Mouse (Mus musculus): ENCODE results near the gene Gramd1b.

Gene Gramd1b

DNA sequence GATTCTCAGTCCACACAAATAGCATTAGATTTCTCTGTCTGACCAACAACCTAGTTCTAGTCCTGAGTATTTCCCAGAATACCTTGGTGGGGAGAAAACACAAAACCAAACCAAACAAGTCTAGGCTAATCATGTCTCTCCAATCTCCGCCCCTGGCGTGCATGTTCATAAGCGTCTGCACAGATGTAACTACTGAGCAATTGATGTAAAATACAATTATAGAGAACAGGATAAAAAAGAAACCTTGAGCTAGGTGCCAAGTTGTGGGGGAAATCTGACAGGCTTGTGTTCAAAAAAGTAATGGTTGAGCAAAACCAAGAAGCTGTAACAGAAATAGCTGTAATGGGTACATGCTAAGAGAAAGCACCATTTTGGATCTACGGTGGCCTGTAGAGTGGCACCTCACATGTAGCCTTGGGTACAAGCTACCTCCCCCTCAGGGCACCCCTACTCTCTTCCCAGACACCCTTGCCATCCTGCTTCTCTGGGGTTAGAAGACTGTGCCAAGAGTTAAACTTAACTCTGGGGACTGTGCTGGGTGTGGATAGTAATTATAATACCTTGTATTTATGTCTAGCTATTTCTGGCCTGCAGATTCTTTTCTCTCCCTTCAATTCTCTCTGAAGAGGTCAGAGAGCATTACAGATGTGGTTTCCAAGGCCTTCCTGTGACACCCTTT is 174.3 kb downstream of the Gramd1b start:
- no peak for DNase-seq

DNA sequence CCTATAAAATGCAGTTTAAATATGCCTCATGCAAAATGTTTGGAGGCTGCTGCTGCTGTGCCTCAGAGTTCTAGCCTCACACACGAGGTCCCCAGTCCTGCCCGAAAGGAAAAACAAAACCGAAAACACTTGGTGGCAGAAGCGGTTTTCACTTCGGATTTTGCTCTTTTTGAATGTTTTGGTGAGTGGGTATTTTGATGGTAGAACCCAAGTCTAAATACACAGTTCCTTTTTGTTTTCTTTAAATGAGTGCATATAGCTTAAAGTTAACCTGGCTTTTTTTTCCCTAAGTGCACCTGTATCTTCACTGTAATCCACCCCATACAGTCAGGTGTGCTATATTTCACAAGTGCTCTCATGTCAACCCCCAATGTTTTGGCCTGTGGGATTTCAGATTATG is 174.8 kb downstream of the Gramd1b start:
- no peak for DNase-seq

DNA sequence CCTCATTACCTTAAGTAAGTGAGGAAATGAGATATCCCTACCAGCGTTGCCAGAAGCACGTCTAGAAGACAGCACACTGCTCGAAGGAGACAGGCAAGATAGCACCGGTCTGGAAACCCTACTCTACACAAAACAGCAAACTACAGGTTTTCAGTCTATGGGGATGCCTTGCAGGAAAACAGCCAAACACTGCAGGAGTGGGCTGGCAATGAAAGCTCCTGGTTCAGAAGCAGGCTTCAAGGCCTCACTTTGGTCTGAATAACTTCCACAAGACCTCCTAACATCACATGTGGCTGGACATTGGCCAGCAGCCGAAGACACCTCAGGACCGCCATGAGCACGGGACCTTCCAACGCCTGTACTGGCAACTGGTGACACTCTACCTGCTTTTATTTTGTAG is 175.8 kb downstream of the Gramd1b start:
- no peak for DNase-seq

DNA sequence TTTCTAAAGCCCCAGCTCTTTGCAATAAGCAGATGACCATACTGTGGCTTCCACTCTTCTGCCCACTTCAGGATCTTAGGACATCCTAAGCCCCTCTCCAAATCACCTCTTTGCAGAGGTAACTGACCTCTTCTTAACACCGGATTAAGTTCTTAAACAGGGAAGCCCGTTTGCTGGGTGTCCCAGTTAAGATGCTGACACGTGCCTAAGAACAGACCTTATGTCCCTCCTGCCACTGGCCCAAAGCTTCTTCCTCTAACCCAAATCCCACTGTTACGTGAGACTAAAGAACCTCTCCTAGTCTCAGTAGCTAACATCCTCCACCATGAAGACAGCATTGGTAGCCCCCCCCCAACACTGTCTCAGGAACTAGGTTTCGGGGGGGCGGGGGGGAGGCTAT is 177.6 kb downstream of the Gramd1b start:
- DNase-seq = no peak

DNA sequence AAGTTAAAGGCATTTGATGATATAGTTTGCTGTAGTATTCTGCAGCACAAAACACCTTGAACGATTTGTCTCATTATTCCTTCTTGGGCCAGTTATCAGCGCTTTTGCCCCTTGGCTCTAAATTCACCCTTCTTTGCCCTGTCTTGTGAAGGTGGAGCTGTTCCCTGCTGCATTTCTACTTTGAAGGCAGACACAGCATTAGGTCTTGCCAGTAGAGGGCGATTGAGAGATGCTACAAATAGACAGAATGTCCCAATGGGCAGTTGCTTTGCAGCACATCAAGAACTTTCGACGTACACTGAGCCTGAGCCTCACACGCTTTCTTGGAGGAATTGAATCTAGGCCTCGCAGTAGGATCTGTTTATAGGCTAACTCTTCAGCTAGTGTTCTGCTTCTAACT is 180.5 kb downstream of the Gramd1b start:
- peak; percentile 80 for DNase-seq

DNA sequence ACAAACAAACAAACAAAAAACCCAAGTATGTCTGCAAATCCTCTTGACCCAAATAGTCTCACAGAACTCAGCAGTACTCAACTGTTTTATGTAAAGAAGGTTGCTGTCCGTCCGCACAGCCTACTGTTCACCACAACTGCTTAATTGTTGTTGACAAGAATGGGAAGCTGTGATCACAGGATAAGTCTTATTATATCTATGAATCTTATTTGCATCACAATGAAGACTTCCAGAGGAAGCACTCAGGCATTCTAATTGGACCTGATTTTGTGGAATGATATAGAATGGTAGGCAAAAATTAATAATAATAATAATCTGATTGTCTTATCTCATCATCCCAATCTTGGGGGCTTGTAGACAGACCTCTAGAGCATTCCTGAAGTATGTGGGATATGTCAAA is 181.1 kb downstream of the Gramd1b start:
- no peak for DNase-seq

DNA sequence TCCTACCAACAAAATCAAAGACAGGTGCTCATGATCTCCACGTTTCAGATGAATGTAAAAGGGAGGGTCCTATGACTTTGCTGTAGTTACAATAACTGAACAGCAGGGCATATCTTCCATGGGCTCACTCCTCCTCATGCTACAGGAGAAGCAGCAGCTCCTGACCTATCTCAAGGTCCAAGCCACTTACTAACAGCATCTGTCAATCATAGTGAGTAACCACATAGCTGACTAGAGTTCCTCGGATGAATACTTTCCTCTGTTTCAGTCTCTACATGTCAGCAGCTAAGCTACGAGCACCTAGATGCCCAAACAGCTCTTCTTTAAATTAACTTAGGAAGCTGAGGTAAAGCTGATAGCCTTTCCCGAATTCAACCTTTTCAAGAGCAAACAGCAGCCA is 181.6 kb downstream of the Gramd1b start:
- no peak for DNase-seq

DNA sequence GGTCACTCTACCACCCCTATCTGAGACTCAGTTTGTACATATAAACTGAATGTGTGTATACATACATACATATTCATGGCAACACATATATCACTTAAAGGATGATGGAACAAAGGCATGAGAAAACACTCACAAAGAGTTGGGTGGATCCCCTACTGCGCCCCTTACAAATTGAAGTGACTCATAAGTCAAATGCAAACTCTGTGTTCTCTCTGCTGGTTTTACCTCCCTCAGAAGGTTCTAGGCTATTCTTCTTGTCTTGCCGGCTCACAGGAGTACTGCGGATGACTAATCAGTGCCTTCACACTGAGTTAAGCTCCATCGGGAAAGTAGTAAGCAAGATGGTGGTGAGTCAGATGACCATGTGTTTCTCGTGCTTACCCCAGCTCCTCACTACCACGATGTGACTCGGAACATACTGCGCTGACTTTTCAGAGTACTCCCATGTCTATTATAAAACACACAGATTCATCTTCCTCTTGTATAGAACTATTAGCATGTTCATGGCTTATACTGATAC is 182.4 kb downstream of the Gramd1b start:
- DNase-seq = peak; percentile 68

DNA sequence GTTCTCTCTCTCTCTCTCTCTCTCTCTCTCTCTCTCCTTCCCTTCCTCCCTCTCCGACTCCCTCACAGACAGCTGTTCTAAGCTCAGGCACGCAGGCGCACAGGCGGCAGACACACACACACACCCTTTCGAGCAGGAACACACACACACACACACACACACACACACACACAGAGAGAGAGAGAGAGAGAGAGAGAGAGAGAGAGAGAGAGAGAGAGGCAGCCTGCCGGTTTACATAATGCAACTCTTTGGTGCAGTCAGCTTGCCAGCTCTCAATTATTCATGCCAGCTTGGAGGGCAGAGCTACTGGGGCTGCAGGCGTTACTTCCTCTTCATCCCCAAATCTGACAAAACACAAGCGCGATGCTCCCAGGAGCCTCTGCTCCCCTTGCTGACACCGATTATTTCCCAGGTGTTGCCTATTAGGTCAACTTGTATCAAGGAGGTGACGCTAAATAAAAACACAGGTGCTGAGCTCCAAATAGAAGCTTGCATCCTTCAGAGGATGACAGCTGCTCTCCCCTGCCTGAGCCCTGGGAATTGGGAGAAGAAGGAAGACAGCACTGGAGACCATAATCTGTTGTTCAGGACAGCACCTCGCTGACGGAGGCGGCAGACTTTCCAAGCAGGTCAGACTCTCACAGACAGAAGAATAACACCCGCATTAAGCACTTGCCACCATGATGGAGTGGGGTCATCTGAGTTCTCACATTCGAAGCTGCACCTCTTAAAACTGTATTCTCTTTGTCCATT is 184.8 kb downstream of the Gramd1b start:
- DNase-seq = peak; percentile 87

DNA sequence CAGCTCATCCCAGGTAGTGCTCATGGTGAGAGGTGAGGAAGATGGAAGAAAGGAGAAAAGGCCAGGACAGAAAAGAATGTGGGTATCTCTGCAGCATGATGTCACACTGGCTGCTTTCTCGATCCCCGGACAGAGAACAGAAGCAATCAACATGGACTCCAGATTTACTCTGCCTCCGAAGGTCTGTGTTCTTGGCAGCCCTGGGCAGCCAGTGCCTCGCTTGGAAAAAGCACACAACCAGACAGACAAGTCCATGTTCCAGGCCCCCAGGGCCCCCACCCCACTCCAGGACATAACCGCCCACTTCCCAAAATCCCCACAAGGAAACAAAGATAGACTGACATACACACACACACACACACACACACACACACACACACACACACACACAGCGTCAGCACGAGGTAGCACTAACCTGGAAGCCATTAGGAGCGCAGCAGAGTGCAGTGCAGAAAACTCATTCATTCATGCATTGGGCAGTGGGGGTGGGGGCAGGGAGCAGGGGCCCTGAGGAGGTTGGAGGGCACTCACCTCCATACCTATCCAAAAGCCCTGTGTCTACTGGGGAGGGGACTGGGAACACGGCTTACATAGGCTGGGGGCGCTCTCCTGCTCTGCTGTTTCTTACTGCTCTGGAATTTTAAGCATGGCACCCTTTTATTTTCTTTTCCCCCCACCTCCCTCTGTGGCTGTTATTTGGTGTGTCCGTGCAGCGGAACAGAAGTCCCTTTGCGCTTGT is 185.5 kb downstream of the Gramd1b start:
- DNase-seq = peak; percentile 48

DNA sequence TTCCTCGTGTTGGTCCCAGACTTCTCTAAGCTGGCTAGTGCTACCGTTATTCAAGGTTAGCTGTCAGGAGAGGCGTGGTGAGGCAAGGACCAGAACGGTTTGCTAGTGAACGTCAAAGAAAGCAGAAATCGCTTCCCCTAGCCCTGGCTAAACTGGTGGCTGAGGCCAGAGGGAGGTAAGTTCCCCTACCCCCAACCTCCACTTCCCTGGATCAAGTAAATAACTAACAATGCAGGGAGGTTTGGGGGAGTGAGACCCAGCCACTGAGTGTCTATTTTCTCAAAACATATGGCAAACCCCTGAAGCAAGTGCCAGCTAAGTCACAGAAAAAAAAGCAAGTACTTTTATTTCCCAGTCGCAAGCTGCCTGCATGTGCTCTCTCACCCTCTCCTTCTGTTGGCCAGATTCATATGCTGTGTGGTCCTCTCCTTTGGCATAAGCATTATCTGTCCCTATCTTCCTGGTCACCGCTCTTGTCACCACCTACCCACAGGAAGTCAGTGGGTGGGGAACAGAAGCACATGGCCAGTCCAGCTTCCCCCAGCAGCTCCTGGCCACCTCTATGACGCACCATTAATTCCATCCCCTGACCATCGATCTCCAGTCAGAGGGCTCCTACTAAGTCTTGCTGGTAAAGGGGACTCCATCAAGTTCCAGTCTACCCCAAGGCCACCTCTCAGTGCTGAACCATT is 186.2 kb downstream of the Gramd1b start:
- peak; percentile 73 for DNase-seq

DNA sequence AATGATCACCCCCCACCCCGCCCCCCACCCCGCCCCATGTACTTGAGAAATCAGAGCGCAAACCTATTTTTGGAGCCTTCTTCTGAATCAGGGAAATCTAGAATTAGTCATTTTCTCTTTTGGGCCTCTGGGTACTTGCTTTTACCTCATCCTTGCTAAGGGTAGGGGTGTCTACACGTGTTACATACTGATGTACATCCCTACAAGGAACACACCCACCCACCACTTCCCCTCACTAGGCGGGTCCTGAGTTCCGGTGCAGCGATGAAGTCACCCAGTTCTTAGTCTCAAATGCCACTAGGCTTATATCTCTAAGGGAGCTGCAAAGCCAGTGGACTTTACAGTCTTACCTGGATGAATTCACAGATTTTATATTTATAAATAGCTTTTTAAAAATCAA is 187.4 kb downstream of the Gramd1b start:
- DNase-seq = peak; percentile 83

DNA sequence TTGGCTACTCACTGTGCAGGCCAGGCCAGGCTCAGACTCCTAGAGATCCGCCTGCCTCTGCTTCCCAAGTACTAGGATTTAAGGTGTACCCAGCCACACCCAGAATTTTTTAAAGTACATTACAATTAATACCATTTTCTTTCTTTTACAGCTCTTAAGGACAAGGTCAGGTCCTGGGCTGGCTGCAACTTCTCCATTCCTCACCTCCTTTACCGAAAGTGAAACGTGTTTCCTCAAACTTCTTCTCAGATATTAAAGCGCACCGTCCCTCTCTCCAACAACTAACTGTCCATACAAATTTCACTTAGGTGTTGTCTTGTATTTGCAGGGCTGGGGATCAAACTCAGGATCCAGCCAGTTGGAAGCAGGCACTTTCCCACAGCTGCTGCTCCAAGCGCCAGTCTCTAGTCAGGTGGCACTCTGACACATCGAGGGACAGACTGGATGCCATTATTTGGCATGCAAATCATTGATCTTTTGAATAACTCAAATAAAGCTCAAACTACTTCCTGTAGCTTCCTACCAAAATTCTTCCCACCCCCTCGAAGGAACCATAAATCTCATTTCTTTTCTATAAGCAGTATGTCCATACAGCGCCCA is 188.0 kb downstream of the Gramd1b start:
- DNase-seq = no peak

DNA sequence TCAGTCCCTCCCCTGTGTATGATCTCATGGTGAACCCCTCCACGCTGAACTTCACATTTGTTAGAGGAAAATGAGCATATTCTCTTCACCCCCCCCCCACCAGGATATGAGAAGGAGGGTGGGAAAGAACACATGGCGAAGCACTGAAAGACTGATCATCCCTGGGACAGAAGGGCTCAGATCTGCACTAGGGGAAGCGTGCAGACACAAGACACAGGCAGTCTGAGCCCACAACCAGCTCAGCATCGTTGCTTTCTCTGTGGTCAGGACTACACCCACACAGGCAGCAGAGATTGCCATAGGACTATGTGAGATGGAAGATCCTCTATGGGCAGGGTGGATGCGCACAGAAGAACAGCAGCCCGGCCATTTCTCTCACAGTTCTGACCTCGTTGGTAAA is 189.1 kb downstream of the Gramd1b start:
- DNase-seq = peak; percentile 57

DNA sequence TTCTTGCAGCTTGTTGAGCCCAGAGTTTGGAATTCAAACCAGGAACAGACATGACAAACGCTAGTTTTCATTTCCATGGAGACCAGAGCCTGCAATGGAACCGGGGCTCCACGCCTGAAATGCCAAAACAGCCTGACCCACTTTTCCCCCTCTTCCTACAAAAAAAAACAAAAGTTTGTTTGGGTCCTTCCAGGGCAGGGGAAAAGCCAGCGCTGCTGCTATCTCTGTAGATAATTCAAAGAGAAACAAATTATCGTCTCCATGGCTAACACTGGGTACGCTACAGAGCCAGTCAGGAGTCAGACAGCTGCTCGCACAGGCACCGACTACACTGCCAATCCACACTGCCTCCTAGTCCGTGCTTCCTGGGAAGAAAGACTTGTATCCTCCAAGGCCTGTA is 191.6 kb downstream of the Gramd1b start:
- peak; percentile 47 for DNase-seq

DNA sequence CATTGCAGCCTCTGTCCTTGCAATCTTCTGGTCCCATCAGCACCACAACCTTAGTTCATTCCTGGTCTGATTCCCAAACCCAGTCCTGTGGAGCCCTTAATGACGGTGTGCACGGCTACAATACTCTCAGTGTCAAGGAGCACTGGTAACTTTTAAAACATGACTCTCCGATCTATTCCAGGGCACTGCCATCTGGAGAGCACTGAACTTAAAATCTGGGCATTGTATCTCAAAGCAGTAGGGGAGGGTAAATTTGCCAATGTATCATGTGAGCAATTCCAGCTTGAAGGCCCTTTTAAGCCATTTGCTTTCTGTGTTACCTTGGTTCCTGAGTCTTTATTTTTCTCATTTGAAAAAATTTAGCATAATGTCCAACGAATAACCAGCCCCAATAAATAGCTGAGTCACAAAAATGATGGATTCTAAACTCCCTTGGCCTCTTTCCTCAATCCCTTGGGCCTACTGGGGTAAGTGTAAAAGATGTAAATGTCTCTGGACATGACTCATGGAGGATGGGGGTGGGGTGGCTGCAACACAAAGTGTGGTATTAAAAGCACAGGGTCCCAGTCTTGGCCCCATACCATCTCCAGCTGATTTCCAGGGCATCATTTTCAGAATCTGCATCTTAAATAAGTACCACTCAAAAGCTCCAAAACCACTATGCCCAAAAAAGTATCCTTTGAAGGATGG is 193.9 kb downstream of the Gramd1b start:
- no peak for DNase-seq

DNA sequence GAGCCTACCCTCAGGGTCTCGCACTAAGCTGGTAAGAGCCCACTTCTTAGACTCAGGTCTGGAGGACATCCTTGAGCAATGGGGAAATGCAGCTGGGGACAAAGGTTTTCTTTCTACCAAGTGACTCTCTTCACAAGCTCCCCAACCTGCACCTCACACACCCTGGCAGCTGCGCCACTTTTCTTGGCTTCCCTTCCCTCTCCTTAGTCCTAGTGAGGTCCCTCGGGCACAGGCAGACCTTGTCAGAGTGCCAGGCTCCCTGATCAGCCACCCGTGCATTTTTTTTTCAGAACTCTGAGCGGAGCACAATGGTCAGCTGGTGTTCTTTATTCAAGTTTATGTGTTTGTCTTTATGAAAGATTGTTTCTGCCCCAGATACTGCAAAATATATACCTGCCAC is 194.5 kb downstream of the Gramd1b start:
- DNase-seq = peak; percentile 54

DNA sequence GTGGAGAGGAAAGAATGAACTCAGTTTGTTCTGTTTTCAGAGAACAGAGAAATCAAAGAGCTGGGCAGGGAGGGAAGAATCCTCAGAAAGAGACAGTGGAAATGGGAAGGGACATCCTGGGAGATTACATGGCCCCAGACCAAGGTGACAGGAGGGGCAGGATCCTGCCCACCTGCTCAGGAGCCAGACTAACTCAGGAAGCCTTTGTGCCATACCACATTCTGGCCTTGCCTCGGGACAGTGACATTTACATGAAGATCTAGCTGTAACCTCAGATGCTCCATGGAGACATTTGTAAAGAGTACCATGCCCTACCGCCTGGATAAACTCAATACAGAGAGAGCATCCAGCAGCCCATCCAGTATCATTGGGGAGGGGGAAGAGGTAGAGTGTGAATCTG is 196.6 kb downstream of the Gramd1b start:
- DNase-seq = no peak

DNA sequence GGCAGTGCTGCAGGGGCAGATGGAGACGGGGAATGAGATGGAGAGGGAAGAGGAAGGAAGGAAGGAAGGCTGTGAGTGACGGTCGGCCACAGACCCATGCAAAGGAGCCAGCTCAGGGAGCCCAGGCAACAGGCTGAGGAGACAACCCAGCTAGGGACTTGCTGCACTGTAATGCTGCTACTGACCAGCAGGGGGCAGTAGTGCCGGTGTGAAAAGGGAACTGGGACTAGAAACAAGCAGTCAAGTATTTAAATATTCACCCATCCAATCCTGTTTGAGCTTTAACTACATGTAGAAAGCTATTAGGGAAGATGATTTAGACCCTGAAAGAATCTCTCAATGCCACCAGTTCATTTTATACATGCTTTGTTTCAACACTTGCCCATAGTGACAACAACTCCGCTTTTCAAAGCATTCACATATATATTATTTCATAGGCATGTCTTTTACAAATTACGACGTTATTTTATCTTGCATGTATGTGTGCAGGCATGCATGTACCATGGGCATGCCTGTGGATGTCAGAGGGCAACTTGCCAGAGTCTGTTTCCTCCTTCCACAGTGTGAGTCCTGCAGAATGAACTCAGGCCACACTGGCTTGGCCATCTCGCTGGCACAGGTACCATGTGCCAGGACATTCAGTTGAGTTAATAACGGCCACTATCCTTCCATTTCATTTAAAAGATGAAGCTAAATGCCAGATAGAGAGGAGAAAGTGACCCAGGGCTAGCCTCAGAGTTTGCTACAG is 197.4 kb downstream of the Gramd1b start:
- peak; percentile 83 for DNase-seq

DNA sequence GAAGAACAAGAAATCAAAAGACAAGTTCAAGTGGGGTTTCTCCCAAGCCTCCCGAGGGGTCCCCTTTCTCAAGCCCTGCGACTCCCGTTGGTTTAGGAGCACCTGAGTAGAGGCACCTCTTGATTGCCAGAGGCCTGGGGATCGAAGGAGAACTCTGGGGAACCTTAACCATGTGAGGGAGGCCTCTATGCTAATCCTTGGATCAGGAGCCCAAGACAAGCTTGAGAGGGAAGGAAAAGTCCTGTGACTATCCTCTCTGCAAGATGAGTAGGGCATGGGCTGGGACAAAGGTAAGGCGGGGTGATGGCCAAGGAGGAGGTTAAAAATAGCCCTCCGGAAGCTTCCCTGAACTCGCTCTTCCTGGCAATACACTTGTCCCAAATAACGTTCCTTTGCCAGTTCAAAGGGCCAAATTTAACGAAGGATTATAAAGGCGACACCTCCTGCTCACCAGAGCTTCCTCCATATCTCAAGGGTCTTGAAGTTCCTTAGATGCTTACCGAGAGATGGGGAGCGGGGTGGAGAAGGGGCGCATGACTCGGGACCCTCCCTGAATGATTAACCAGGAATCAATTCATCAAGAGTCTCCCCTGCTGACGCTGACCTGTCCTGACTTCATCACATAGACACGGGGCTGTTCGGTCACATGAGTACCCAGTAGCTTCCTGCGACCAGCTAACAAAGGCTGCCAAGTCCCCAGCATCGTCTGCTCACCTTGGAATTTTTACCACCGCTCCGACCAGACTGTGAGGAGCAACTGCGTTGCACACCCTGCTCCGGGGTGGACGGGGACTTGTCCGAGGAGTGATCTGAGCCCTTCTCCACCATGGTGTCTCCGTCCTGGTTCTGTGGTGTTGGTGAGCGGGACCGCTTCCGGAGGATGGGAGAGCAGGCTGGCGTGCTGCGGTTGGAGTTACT is 198.2 kb downstream of the Gramd1b start:
- no peak for DNase-seq

All from right cerebral cortex, adult 18-20 months (tissue).